Mouse (Mus musculus): ENCODE measurements at regions not wholly inside any gene's neighbourhood (a gene's known extent, or its start where the extent isn't known, plus 50 kb on each side); places are given as distances from the start of the nearest gene placed in this dataset.
A peak's percentile ranks its signal among the peaks of the same experiment; 100 is the strongest.

DNA sequence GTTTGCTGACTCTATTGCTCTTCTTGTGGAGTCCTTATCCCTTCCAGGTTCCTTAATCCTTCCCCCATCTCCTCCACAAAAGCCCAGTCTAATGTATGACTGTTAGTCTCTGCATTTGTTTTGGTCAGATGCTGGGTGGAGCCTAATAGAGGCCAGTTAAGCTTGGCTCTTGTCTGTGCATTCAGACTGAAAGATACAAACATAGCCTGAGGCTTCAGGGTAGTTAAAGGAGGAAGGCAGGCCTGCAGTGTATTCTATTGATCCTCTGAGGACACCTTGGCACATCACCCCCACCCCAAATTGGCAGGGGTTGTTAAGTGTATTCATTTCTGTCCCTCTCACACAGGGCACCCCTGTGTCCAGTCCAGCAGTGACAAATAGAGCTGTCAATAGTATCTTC, 959.1 kb downstream of the A830018L16Rik start:
- no peak overlapping the region for H3K4me2 ChIP-seq (ENCODE audit: low read length)
- H3K9me3 ChIP-seq (replicated peaks; ENCODE audit: control insufficient read depth, low read length, poor library complexity, severe bottlenecking) = no peaks in the 10 kb centered on the region
- H3K36me3 ChIP-seq (ENCODE audit: control insufficient read depth, insufficient read depth, low read length) = no peaks in the 10 kb centered on the region
- no peak overlapping the region for H3K27ac ChIP-seq (ENCODE audit: low read length)
- ATAC-seq = no peak
- H3K4me3 ChIP-seq (ENCODE audit: low read depth, low read length) = no peak overlapping the region
- no peak overlapping the region for H3K9ac ChIP-seq (ENCODE audit: low read depth, low read length)
- H3K27me3 ChIP-seq (ENCODE audit: control insufficient read depth, insufficient read depth, low read depth, low read length) = no peaks in the 10 kb centered on the region
- no peaks in the 10 kb centered on the region for H3K4me1 ChIP-seq (ENCODE audit: control insufficient read depth, insufficient read depth, low read length)

- H3K4me2 ChIP-seq (ENCODE audit: low read length) = no peak overlapping the region
- H3K9ac ChIP-seq (ENCODE audit: low read depth, low read length) = no peak overlapping the region
- H3K36me3 ChIP-seq (ENCODE audit: control insufficient read depth, insufficient read depth, low read length) = no peaks in the 10 kb centered on the region
- 0 out of 2 replicates have a peak, but pooled peaks cover 2% of the 10 kb centered on the region for H3K9me3 ChIP-seq (replicated peaks; ENCODE audit: control insufficient read depth, low read length, poor library complexity, severe bottlenecking)
- H3K27me3 ChIP-seq (ENCODE audit: control insufficient read depth, insufficient read depth, low read depth, low read length) = no peaks in the 10 kb centered on the region
- WGBS = 24% methylated on average over 7 of the region's 7 CpGs
- ATAC-seq = no peak
- peaks cover 5% of the 10 kb centered on the region; the same call in 1 of the 2 replicates for H3K4me1 ChIP-seq (ENCODE audit: control insufficient read depth, insufficient read depth, low read length)
- H3K4me3 ChIP-seq (ENCODE audit: low read depth, low read length) = no peak overlapping the region
- H3K27ac ChIP-seq (ENCODE audit: low read length) = no peak overlapping the region
These were observed 984.4 kb downstream of the A830018L16Rik start for GRCm38 (mm10) chr1:12398146-12398884.

- no peak for ATAC-seq
- Histone ChIP-seq H3K27ac (ENCODE audit: low read length) (no peak overlapping the region), H3K9me3 (replicated peaks; ENCODE audit: control insufficient read depth, low read length, poor library complexity, severe bottlenecking) (no peaks in the 10 kb centered on the region), H3K4me2 (ENCODE audit: low read length) (no peak overlapping the region), H3K4me1 (ENCODE audit: control insufficient read depth, insufficient read depth, low read length) (no peaks in the 10 kb centered on the region), H3K36me3 (ENCODE audit: control insufficient read depth, insufficient read depth, low read length) (no peaks in the 10 kb centered on the region), H3K9ac (ENCODE audit: low read depth, low read length) (no peak overlapping the region), H3K4me3 (ENCODE audit: low read depth, low read length) (no peak overlapping the region), H3K27me3 (ENCODE audit: control insufficient read depth, insufficient read depth, low read depth, low read length) (no peaks in the 10 kb centered on the region)
- 85% methylated on average over 4 of the region's 4 CpGs for WGBS
These were observed 991.7 kb downstream of the A830018L16Rik start for GRCm38 (mm10) chr1:12405391-12406270.

DNA sequence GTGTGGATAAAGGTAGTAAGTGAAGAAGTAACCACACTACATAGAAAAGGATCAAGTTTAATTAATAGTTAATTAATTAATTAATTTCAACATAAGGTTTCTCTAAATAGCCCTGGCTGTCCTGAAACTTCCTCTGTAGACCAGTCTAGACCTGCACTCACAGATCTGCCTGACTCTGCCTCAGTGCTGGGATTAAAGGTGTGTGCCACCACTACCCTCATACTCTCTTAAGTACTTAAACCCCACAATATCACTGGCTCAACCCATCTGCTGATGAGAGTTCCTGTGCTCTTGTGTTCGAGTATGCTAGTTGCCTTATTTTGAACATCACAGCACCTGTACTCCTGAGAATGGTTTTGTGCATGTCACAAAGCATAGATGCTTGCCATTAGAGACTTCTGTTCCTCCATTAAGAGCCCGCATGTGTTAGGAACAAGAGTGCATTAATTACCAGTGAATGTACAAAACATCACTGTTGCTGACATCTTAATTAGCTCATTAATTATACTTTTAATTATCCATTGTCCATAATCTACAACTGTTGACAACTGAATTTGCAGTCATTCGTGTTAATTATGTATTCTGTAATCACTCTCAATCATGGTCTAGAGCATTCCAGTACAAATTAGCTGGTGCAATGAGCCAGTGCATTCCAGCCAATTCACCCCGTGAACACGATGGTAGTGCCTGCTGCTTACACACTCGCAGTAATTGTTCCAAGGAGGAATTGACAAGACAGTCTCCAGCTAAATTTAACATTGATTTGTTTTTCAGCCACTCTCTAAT, 996.0 kb downstream of the A830018L16Rik start:
- ATAC-seq = peak; percentile 54; the same call in 1 of the 2 replicates
- no peaks in the 10 kb centered on the region for H3K9me3 ChIP-seq (replicated peaks; ENCODE audit: control insufficient read depth, low read length, poor library complexity, severe bottlenecking)
- WGBS = 60% methylated on average over 6 of the region's 6 CpGs
- H3K9ac ChIP-seq (ENCODE audit: low read depth, low read length) = no peak overlapping the region
- no peak overlapping the region for H3K27ac ChIP-seq (ENCODE audit: low read length)
- no peaks in the 10 kb centered on the region for H3K36me3 ChIP-seq (ENCODE audit: control insufficient read depth, insufficient read depth, low read length)
- no peaks in the 10 kb centered on the region for H3K4me1 ChIP-seq (ENCODE audit: control insufficient read depth, insufficient read depth, low read length)
- H3K4me3 ChIP-seq (ENCODE audit: low read depth, low read length) = no peak overlapping the region
- H3K4me2 ChIP-seq (ENCODE audit: low read length) = no peak overlapping the region
- H3K27me3 ChIP-seq (ENCODE audit: control insufficient read depth, insufficient read depth, low read depth, low read length) = no peaks in the 10 kb centered on the region

DNA sequence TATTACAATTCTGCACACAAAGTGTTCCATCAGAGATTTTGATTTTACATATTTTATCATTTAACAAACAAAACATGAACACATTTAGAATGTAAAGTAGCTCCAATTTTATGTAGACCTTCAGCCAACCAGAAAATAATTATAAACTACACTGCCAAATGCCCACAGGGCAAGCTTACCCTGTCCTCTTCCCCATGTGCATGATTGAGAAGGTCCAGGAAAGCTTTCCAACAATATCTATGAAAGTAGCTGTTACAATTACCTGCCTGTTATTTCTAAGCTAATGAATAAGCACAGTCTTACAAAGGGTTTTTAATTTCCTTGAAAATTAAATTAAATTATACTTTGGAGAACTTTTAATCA, 996.6 kb downstream of the A830018L16Rik start:
- no peak overlapping the region for H3K27ac ChIP-seq (ENCODE audit: low read length)
- H3K9ac ChIP-seq (ENCODE audit: low read depth, low read length) = no peak overlapping the region
- no peaks in the 10 kb centered on the region for H3K4me1 ChIP-seq (ENCODE audit: control insufficient read depth, insufficient read depth, low read length)
- H3K36me3 ChIP-seq (ENCODE audit: control insufficient read depth, insufficient read depth, low read length) = no peaks in the 10 kb centered on the region
- ATAC-seq = no peak
- no peak overlapping the region for H3K4me2 ChIP-seq (ENCODE audit: low read length)
- H3K4me3 ChIP-seq (ENCODE audit: low read depth, low read length) = no peak overlapping the region
- no peaks in the 10 kb centered on the region for H3K27me3 ChIP-seq (ENCODE audit: control insufficient read depth, insufficient read depth, low read depth, low read length)
- H3K9me3 ChIP-seq (replicated peaks; ENCODE audit: control insufficient read depth, low read length, poor library complexity, severe bottlenecking) = no peaks in the 10 kb centered on the region

DNA sequence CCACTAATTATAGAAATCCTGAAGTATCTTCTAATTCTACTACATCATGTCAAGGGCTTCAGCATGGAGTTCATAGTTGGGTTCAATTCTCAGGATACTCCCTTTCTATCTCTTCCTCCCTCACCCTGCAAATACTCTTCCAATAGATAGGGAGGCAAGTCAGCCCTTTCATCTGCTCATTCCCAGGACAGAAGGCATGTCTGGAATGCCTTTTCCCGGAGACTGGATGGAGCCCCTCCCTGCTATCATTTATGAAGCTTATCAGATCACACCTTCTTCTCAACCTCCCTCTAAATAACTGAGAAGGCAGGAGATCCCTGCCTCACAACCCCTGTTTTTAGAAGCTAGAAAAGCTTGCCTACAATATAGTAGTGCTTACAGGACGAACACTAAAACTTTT, 1010.6 kb downstream of the A830018L16Rik start:
- Histone ChIP-seq H3K9ac (ENCODE audit: low read depth, low read length) (no peak overlapping the region), H3K27me3 (ENCODE audit: control insufficient read depth, insufficient read depth, low read depth, low read length) (no peaks in the 10 kb centered on the region), H3K4me1 (ENCODE audit: control insufficient read depth, insufficient read depth, low read length) (no peaks in the 10 kb centered on the region), H3K4me3 (ENCODE audit: low read depth, low read length) (no peak overlapping the region), H3K36me3 (ENCODE audit: control insufficient read depth, insufficient read depth, low read length) (no peaks in the 10 kb centered on the region), H3K4me2 (ENCODE audit: low read length) (no peak overlapping the region), H3K9me3 (replicated peaks; ENCODE audit: control insufficient read depth, low read length, poor library complexity, severe bottlenecking) (no peaks in the 10 kb centered on the region), H3K27ac (ENCODE audit: low read length) (no peak overlapping the region)
- 79% methylated on average over 2 of the region's 2 CpGs for WGBS
- no peak for ATAC-seq

- H3K27ac ChIP-seq (ENCODE audit: low read length) = no peak overlapping the region
- no peak for ATAC-seq
- H3K4me2 ChIP-seq (ENCODE audit: low read length) = no peak overlapping the region
- no peaks in the 10 kb centered on the region for H3K9me3 ChIP-seq (replicated peaks; ENCODE audit: control insufficient read depth, low read length, poor library complexity, severe bottlenecking)
- no peaks in the 10 kb centered on the region for H3K36me3 ChIP-seq (ENCODE audit: control insufficient read depth, insufficient read depth, low read length)
- H3K4me3 ChIP-seq (ENCODE audit: low read depth, low read length) = no peak overlapping the region
- no peaks in the 10 kb centered on the region for H3K4me1 ChIP-seq (ENCODE audit: control insufficient read depth, insufficient read depth, low read length)
- H3K27me3 ChIP-seq (ENCODE audit: control insufficient read depth, insufficient read depth, low read depth, low read length) = no peaks in the 10 kb centered on the region
- no peak overlapping the region for H3K9ac ChIP-seq (ENCODE audit: low read depth, low read length)
- WGBS = 77% methylated on average over 2 of the region's 2 CpGs
These were observed 1024.0 kb downstream of the A830018L16Rik start for GRCm38 (mm10) chr1:12437894-12438293.

DNA sequence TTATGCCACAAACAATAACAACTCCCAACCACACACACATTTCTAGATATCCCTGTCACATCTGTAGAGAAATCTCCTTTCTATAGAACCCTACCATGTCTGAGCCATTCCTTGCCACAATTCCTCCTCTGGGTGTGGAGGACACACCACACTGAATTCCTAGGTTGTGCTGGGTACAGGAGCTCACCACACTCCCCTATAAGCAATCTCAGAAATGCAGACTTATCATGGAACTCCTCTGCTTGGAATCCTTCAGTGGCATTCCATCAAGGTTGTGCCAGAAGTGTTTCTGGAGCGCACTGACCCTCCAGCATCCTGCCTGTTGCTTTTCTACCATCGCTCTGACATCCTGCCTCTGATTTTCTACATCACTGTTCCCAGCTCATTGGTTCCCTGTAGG, 1052.3 kb downstream of the A830018L16Rik start:
- H3K9ac ChIP-seq (ENCODE audit: low read depth, low read length) = no peak overlapping the region
- H3K4me2 ChIP-seq (ENCODE audit: low read length) = no peak overlapping the region
- H3K9me3 ChIP-seq (replicated peaks; ENCODE audit: control insufficient read depth, low read length, poor library complexity, severe bottlenecking) = no peaks in the 10 kb centered on the region
- no peaks in the 10 kb centered on the region for H3K4me1 ChIP-seq (ENCODE audit: control insufficient read depth, insufficient read depth, low read length)
- ATAC-seq = no peak
- no peaks in the 10 kb centered on the region for H3K27me3 ChIP-seq (ENCODE audit: control insufficient read depth, insufficient read depth, low read depth, low read length)
- H3K27ac ChIP-seq (ENCODE audit: low read length) = no peak overlapping the region
- 93% methylated on average over 2 of the region's 2 CpGs for WGBS
- no peaks in the 10 kb centered on the region for H3K36me3 ChIP-seq (ENCODE audit: control insufficient read depth, insufficient read depth, low read length)
- H3K4me3 ChIP-seq (ENCODE audit: low read depth, low read length) = no peak overlapping the region
